Mouse (Mus musculus) spleen, postnatal 36 days (tissue): ENCODE data around the gene Gm4858.
"Not testable (repeated sequence)": the region's sequence is repeated elsewhere in the genome, so short reads cannot be mapped to it uniquely, and the experiment has no call there.

Experiments used
- DNase-seq, 2 experiments: peaks; one replicate each; pipeline ENCODE4 v3.0.0; 2022; ENCODE audit warnings: low spot score in 2 of 2, mixed read lengths in 1 of 2

The Gm4858 gene

GRCm38 (mm10) chr3:93068523-93068922 is at the start of gene Gm4858:
Gene Gm4858 (plus strand): TSS chr3:93068823.
- DNase-seq, result not testable (repeated sequence)

GRCm38 (mm10) chr3:93018960-93019359 is 49.7 kb upstream of the Gm4858 start, which contains the start of gene Lce1m:
Gene Lce1m (minus strand): TSS chr3:93019060.
- DNase-seq, result no peak

DNA sequence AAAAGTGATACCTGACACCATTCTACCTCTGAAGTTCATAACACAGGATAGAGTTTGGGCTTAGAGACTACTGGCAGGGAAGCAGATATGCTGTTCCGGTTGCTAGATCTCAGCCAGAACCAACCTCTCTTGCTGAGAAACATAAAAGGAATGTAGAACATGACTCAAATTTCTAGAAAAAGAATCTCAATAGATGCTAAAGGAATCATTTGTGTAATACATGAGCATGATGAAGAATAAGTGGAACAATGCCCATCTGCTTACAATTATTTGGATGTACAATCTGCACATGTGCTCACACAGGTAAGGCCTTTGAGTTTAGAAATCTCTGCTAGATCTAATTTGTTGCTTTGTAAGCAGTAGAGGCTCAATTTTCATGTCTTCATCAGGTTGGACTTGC is 47.5 kb upstream of the Gm4858 start:
- DNase-seq, result no peak

GRCm38 (mm10) chr3:93023411-93024184 is 45.0 kb upstream of the Gm4858 start:
- no peak for DNase-seq

GRCm38 (mm10) chr3:93025486-93025885 is 43.1 kb upstream of the Gm4858 start:
- DNase-seq, result no peak

DNA sequence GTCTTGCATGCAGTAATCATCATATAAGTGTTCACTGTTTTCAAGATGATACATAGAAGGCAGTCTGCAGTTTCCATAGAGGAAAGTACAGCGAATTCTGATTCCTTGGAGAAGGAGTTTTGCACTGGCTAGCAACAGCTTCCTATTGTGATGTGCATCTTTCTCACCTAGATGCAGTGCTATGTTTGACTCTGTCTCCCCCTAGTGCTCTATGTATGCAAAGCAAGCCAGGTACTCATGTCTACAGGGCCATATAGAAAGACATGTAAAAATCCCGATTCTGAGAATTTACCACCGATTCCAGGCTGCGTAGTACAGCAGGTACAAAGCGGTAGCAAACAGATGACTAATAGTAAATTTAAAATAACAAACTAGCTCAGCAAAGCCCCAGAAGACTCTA is 37.2 kb upstream of the Gm4858 start:
- no peak for DNase-seq

- no peak for DNase-seq
Observed at GRCm38 (mm10) chr3:93050182-93050581, 18.4 kb upstream of the Gm4858 start.

DNA sequence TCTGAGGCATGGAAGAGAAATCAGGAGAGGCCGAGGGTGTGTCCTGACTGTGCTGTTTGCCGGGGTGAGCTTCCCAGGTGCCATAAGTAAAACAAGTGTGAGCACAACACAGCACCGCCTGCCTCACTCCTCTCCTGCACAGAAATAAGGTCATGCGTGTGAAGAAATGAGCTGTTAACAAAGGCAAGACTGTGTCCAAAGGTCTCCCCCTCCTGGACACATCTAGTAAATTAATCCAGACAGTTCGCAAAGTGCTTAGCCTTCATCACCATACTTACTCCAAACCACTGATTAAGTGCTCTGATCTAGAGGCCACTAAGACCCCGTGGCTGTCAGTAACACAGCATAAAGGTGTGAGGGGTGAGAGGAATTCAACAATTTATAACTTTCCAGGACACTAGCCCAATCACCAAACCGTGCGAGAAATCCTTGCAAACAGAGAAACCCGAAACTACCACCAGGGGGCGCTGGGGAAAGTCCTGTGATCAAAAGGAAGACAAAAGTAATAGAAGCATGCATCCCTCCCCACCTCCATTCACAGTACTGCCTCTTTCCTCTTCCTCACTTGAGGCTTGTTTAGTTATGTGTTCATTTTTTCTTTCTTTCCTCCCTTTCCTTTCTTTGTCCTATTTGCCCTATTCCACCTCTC is 15.7 kb upstream of the Gm4858 start:
- no peak for DNase-seq

DNA sequence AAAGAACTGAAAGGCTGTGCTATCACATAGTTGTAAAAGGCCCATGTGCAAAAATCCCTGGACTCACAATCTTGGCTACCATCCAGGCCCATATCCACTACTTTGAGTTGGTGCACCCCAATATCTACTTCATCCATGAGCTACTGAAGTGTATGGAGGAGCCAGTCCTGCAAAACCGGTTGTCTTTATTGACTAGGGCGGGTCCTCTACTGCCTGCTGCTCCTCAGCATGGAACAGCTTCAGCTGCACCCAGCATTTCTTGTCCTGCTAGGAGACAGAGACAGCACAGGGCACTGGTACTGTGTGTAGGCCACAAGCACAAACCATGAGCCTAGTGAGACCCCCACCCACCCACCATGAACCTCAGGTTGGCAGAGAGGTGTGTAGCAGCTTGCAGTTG is 18.0 kb downstream of the Gm4858 start:
- DNase-seq, result no peak

GRCm38 (mm10) chr3:93093581-93093980 is 25.0 kb downstream of the Gm4858 start:
- not testable (repeated sequence) for DNase-seq

GRCm38 (mm10) chr3:93096447-93096846 is 27.8 kb downstream of the Gm4858 start:
- no peak for DNase-seq

GRCm38 (mm10) chr3:93111668-93112067 is 43.0 kb downstream of the Gm4858 start:
- no peak for DNase-seq

DNA sequence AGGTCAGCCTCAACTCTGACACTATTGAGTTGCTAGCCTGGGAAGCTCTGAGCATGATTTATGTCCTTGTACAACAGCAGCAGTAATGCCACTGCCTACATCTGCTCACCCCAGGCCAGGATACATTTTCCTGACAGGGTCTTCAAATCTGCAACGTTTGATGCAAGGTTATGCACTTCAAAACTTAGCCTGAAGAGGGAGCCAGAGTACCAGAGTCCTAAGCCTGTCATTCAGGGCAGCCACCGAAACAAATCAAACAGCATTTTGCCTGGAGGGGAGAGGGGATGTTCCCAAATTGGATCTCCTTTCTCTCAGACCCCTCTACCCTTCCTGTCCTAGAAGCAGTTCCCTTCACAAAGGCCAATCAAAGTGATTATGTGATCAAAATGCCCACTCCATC is 45.9 kb downstream of the Gm4858 start:
- no peak for DNase-seq

DNA sequence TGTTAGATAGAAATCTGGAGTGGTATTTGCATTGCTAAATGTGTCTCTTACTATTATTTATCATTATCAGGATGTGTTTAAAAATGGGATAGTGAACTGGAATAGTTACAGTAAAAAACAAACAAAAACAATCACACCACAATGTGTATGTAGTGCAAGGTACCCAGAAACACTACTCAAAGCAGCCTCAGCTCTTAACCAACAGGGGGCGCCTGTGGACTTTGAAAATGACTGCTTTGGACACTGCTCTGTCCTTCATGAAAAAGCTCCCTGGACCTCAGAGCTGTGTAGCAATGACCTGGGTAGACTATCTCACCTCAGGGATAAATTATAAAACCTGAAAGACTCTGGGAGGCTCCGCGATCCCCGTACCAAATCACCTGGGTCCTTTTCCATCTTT is 50.5 kb downstream of the Gm4858 start:
- DNase-seq, result no peak
